Mouse (Mus musculus): ENCODE data around the gene Ermn.

Ermn gene

DNA sequence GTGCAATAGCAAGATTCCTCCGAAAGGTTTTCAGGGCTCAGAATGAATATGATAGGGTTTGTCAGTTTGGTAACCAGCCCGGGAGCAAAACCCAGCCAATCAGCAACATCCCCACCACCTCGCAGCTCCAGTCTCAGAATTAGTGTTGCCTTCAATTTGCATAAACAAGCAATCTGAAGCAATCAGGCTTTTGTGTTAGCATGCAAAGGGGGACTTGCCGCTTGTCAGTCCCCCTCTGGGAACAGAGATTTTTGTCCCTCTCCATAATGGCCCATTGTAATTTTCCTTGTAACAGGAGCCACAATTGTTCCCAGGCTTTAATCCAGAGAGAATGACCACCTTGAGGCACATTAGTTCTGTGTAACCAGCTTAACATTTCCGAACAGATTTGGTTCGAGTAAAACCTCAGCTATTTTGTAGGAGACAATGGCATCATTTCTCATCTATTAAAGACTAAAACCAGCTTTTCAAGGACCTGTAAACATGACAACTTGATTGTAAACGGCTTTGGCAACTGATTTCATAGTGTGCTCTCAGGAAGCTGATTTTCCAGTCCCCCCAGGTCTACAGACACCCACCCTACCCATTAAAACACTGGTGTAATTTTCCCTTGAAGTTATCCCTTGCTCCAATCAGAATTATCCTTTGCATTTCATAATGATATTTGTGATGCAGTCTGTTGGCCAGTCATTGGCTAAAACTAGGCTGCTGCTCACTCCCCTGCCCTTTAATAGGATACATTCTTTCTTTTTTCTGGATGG is at the start of gene Ermn:
Gene Ermn, minus strand, starts transcription at position 44 of the 761 bp plus-strand sequence.
- 51% methylated on average over 7 of the region's 7 CpGs for WGBS

DNA sequence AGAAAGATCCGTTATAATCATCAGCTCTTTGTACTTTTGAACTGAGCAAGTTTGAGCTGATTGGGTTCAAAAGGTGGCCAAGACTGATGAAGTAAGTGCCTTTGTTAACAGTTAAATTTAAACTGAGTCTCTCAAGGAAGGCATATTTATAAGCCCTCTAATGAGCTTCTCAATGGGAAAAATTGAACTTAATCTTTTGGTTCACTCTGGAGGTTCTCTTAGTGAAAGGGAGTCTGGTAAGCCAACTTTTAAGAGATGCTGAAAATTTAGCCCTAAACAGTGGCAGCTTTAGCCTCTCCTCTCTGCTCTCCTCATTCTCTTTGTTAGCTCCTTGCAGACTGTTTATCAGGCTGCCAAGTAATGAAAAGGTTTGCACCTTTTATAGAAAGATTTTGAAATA is 42.2 kb upstream of the Ermn start:
- WGBS, result 70% methylated on average over 1 of the region's 1 CpGs

GRCm38 (mm10) chr2:58086420-58086819 is 33.8 kb upstream of the Ermn start:
- WGBS, result 94% methylated on average over 1 of the region's 1 CpGs

DNA sequence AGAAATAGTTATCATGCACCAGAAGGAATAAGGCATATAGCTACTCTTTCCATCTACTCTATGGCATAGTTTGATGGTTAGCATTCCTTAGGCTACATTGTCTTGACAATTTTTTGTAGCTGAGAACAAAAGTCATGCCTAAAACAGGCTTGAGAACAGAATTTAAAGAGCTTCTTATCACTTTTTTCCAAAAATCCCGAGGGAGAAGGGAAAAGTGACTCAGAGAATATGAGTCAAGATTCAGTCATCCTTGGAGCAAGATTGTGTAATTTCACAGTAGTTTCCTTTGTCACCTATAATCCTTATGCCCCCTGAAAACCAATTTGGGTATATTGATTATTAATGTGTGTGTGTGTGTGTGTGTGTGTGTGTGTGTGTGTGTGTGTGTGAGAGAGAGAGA is 27.2 kb upstream of the Ermn start:
- 36% methylated on average over 1 of the region's 1 CpGs for WGBS

- WGBS, result 36% methylated on average over 7 of the region's 7 CpGs
These were observed 10.8 kb downstream of the Ermn start for GRCm38 (mm10) chr2:58041867-58042266.

DNA sequence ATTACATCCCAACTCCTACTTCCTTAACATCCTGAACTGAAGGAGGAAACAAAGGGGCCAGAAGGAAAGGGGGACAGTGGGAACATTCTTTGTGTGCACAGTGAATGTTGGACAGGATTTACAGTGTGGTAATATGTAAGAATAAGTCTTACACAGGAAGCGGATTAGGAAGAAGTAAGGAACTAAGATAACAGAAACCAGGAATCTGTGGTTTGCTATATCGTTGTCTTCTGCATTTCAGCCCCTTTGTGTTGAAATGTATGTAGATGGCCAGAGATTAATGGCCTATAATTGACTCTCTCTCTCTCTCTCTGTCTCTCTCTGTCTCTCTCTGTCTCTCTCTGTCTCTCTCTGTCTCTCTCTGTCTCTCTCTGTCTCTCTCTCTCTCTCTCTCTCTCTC is 15.7 kb downstream of the Ermn start:
- WGBS, result 83% methylated on average over 2 of the region's 2 CpGs

- WGBS, result 87% methylated on average over 4 of the region's 4 CpGs
These were observed 17.0 kb downstream of the Ermn start for GRCm38 (mm10) chr2:58035635-58036034.

- WGBS, result 63% methylated on average over 3 of the region's 3 CpGs
These were observed 21.2 kb downstream of the Ermn start for GRCm38 (mm10) chr2:58031431-58031830.

DNA sequence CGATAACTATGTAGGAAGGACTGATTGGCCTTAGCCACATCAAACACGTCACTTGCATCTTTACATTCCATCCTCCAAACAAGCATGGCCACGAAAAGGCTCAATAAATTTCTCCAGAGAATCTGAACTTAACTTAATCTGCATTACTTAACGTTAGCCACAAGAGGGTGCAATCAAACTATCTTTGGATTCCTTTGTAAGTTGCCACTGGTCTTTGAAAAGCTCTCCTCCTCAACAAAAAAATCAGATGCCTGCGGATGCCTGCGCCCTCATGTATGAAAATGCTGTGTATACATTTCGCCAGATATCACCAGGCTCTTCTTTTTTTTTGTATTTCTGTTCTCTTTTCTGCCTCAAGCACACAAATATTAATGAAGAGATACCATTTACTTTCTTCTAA is 23.3 kb downstream of the Ermn start:
- 14% methylated on average over 7 of the region's 7 CpGs for WGBS

DNA sequence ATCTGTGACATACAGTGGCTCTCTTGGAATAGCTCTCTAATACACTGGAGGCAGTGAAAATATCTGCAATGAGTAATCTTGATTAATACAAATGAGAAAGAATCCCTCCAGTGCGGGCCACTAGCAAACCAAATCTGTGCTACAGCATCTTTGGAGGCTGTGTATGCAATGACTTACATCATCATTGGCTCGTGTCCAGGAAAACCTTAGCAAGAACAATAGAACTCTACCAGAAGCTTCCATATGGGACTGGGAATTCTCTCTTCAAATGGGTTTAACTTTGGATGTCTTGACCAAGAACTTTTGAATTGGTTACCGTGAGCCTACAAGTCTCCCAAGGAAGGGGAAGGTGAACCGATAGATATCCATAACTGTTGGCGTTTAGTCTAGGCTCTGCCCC is 25.9 kb downstream of the Ermn start:
- 74% methylated on average over 5 of the region's 5 CpGs for WGBS

GRCm38 (mm10) chr2:58023556-58023955 is 29.1 kb downstream of the Ermn start:
- WGBS, result 49% methylated on average over 6 of the region's 6 CpGs

DNA sequence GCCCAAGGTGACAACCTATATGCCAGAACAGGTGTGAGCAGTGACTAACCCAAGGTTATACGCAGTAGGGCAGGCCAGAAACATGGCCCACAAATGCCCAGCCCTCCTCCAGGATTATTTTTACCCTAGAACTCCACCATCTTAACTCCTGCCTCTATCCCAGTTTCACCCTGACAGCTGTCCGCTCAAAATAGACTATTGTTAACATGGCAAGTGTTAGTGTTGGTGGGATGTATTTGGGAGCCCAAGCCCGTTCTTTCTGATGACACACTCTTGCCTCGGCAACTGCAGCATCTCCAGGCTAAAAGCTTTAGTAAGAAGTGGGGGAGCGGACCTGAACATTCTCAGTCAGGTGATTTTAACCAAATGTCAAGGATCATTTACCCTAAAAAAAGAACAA is 45.6 kb downstream of the Ermn start:
- WGBS, result 62% methylated on average over 5 of the region's 5 CpGs

GRCm38 (mm10) chr2:58001497-58001896 is 51.2 kb downstream of the Ermn start:
- 81% methylated on average over 3 of the region's 3 CpGs for WGBS

DNA sequence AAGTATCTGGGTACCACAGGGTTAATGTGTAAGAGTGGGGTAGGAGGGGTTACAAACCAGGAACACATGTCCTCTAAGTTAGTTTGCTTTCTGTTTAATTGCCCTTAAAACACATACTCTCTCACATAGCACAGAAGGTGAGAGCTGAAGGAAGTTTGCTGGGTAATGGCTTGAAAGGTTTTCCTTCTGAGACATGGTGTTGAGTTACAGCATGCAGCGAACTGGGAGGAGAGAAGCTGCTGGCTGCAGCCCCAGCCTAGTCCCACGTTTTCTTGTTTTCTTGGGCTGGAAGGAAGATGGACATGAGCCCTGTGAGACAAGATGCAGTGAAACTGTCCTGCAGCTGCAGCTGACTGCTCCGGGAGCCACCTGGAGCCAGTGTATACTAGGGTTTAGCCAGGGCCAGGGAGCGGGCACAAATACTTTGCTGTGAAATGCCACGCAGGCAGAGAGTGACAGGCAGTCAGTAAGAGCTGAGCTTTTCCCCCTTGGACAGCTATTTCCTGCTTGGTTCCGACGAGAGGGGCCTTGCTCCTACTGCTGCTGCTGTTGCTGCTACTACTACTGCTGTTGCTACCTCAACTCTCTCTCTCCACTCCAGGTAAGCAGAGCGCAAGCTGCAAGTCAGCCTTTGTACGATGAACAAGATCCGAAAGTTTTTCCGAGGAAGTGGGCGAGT is 54.8 kb downstream of the Ermn start, which contains the start of gene Galnt5:
Gene Galnt5, plus strand, starts transcription at position 133 of the 679 bp plus-strand sequence.
- 62% methylated on average over 12 of the region's 12 CpGs for WGBS

Measured in cerebral cortex, adult 2 months (tissue).